Mouse (Mus musculus) liver, postnatal 0 days (tissue): ENCODE results near the gene Abl2.

ENCODE experiments used
- CTCF ChIP-seq: sonication (generic); IDR thresholded peaks from 2 replicates; pipeline ENCODE4 v1.5.1; 2016; ENCODE audit warnings: antibody characterized with exemption, low read depth
- EP300 ChIP-seq: IDR thresholded peaks from 2 replicates; pipeline ENCODE4 v1.6.1; 2016; ENCODE audit warnings: antibody characterized with exemption, low read depth, mild to moderate bottlenecking

GRCm38 (mm10) chr1:156679599-156679998 lies 121.0 kb downstream of the Abl2 start:
- TF ChIP-seq CTCF (no peak), EP300 (no peak)
